Mouse (Mus musculus) inflammation-experienced regulatory T-cells, adult 6 months (primary cell): ENCODE measurements around the gene Pygo2. TPM values are rescaled to one million over a fixed set of nuclear protein-coding genes. Genes with fewer than 3 reads are reported as not detected.
A peak's percentile ranks its signal among the peaks of the same experiment; 100 is the strongest.

ENCODE experiments used
- ATAC-seq: one replicate; pipeline ENCODE4 v1.8.0; 2017
- polyA plus RNA-seq, 3 experiments: library from polyadenylated mRNA; unstranded; fragments of 100-300 nt; shearing (Covaris generic); gene quantifications; one replicate each; pipeline ENCODE4 v1.2.1; 2017

Pygo2 gene
- polyA plus RNA-seq = 1 to 10 TPM; 9.0 to 9.6 (median 9.5) TPM

- peak; percentile 99 for ATAC-seq
Observed at GRCm38 (mm10) chr3:89430171-89431159, at the start of gene Pygo2. Pygo2 (plus strand) TSS chr3:89430214.

- no peak for ATAC-seq
Observed at GRCm38 (mm10) chr3:89380291-89380690, 49.7 kb upstream of the Pygo2 start.

GRCm38 (mm10) chr3:89380711-89381110 lies 49.3 kb upstream of the Pygo2 start:
- no peak for ATAC-seq

GRCm38 (mm10) chr3:89381233-89381632 lies 48.8 kb upstream of the Pygo2 start:
- ATAC-seq = no peak

GRCm38 (mm10) chr3:89382033-89382882 lies 47.8 kb upstream of the Pygo2 start:
- ATAC-seq = peak; percentile 57

- ATAC-seq = no peak
Observed at GRCm38 (mm10) chr3:89382950-89383349, 47.1 kb upstream of the Pygo2 start.

GRCm38 (mm10) chr3:89383651-89384255 lies 46.3 kb upstream of the Pygo2 start:
- no peak for ATAC-seq

GRCm38 (mm10) chr3:89384331-89385076 lies 45.5 kb upstream of the Pygo2 start:
- no peak for ATAC-seq

GRCm38 (mm10) chr3:89385451-89385850 lies 44.6 kb upstream of the Pygo2 start:
- ATAC-seq = no peak

- no peak for ATAC-seq
Observed at GRCm38 (mm10) chr3:89386438-89387420, 43.3 kb upstream of the Pygo2 start.

- no peak for ATAC-seq
Observed at GRCm38 (mm10) chr3:89387632-89388031, 42.4 kb upstream of the Pygo2 start.

GRCm38 (mm10) chr3:89388134-89388881 lies 41.7 kb upstream of the Pygo2 start:
- no peak for ATAC-seq

- peak; percentile 47 for ATAC-seq
Observed at GRCm38 (mm10) chr3:89388901-89389740, 40.9 kb upstream of the Pygo2 start.

- no peak for ATAC-seq
Observed at GRCm38 (mm10) chr3:89390111-89390515, 39.9 kb upstream of the Pygo2 start.

GRCm38 (mm10) chr3:89390699-89391662 lies 39.0 kb upstream of the Pygo2 start:
- no peak for ATAC-seq

- ATAC-seq = no peak
Observed at GRCm38 (mm10) chr3:89391663-89392511, 38.1 kb upstream of the Pygo2 start.

GRCm38 (mm10) chr3:89392871-89393311 lies 37.1 kb upstream of the Pygo2 start:
- no peak for ATAC-seq
